Mouse (Mus musculus) MEL (cell line): ENCODE results near the gene Srd5a3. TPM values are rescaled to one million over a fixed set of nuclear protein-coding genes. Genes with fewer than 3 reads are reported as not detected.

ENCODE experiments used
- DNase-seq: peaks from one replicate; pipeline ENCODE4 v3.0.0; 2011; ENCODE audit warnings: low read depth, low spot score
- H3K27ac ChIP-seq: 2 replicates; pipeline ENCODE4 v1.5.1; 2012; ENCODE audit warnings: low read depth, mild to moderate bottlenecking, control low read depth, low read length, moderate library complexity; ENCODE audit not compliant: control insufficient read depth
- H3K27me3 ChIP-seq, 2 experiments: fragments of 150-350 bp in 1 of 2; sonication (generic) in 1 of 2; 2 replicates each; pipeline ENCODE4 v1.6.1; 2012; ENCODE audit warnings: low read length in 2 of 2, mild to moderate bottlenecking in 2 of 2, improper control_type of control experiment in 1 of 2, moderate library complexity in 1 of 2; ENCODE audit not compliant: insufficient read depth in 2 of 2, control insufficient read depth in 1 of 2
- H3K36me3 ChIP-seq, 2 experiments: 2 replicates each; pipeline ENCODE4 v1.6.1; 2012 to 2014; ENCODE audit warnings: low read length in 2 of 2, improper control_type of control experiment in 1 of 2, inconsistent platforms in 1 of 2, mild to moderate bottlenecking in 1 of 2; ENCODE audit not compliant: insufficient read depth in 2 of 2, control insufficient read depth in 1 of 2
- H3K4me1 ChIP-seq, 2 experiments: fragments of 150-350 bp in 1 of 2; sonication (generic) in 1 of 2; 2 replicates each; pipeline ENCODE4 v1.6.1; 2012; ENCODE audit warnings: low read length in 2 of 2, improper control_type of control experiment in 1 of 2, mild to moderate bottlenecking in 1 of 2; ENCODE audit not compliant: insufficient read depth in 2 of 2, control insufficient read depth in 1 of 2
- H3K4me3 ChIP-seq, 2 experiments: fragments of 150-350 bp in 1 of 2; sonication (generic) in 1 of 2; 2 replicates each; pipeline ENCODE4 v1.5.1; 2012; ENCODE audit warnings: low read depth in 2 of 2, low read length in 2 of 2, mild to moderate bottlenecking in 2 of 2, moderate library complexity in 2 of 2, control low read depth in 1 of 2, improper control_type of control experiment in 1 of 2; ENCODE audit not compliant: control insufficient read depth in 1 of 2, insufficient read depth in 1 of 2
- H3K79me2 ChIP-seq: 2 replicates; pipeline ENCODE4 v1.6.1; 2012; ENCODE audit warnings: mild to moderate bottlenecking, low read length, moderate library complexity; ENCODE audit not compliant: control insufficient read depth, poor library complexity, insufficient read depth
- H3K9ac ChIP-seq: 2 replicates; pipeline ENCODE4 v1.6.1; 2012; ENCODE audit warnings: low read depth, mild to moderate bottlenecking, control low read depth, low read length, moderate library complexity; ENCODE audit not compliant: control insufficient read depth, poor library complexity, severe bottlenecking
- H3K9me3 ChIP-seq: fragments of 150-350 bp; sonication (generic); replicated peaks from 2 replicates; pipeline ENCODE4 v1.6.1; 2012; ENCODE audit warnings: mild to moderate bottlenecking, low read length, improper control_type of control experiment, moderate library complexity; ENCODE audit not compliant: insufficient read depth
- BHLHE40 ChIP-seq: IDR thresholded peaks from 2 replicates; pipeline ENCODE4 v1.6.1; 2012; ENCODE audit warnings: low read depth, mild to moderate bottlenecking, inconsistent platforms, low read length, improper control_type of control experiment, borderline replicate concordance
- E2F4 ChIP-seq: IDR thresholded peaks from 2 replicates; pipeline ENCODE4 v1.6.1; 2011; ENCODE audit warnings: low read depth, low read length, improper control_type of control experiment, borderline replicate concordance
- ELF1 ChIP-seq: IDR thresholded peaks from 2 replicates; pipeline ENCODE4 v1.6.1; 2014; ENCODE audit warnings: low read depth, mild to moderate bottlenecking, inconsistent platforms, low read length, improper control_type of control experiment, moderate library complexity
- ETS1 ChIP-seq: IDR thresholded peaks from 2 replicates; pipeline ENCODE4 v1.6.1; 2012; ENCODE audit warnings: low read depth, mild to moderate bottlenecking, inconsistent platforms, low read length, improper control_type of control experiment, moderate library complexity
- GABPA ChIP-seq: IDR thresholded peaks from 2 replicates; pipeline ENCODE4 v1.6.1; 2012; ENCODE audit warnings: low read depth, mild to moderate bottlenecking, inconsistent platforms, low read length, improper control_type of control experiment, moderate library complexity
- GATA1 ChIP-seq: IDR thresholded peaks from 2 replicates; pipeline ENCODE4 v1.6.1; 2011; ENCODE audit warnings: low read depth, low read length, improper control_type of control experiment
- HCFC1 ChIP-seq: IDR thresholded peaks from 2 replicates; pipeline ENCODE4 v1.6.1; 2012; ENCODE audit warnings: low read depth, mild to moderate bottlenecking, inconsistent platforms, low read length, improper control_type of control experiment, moderate library complexity
- MAFK ChIP-seq: IDR thresholded peaks from 2 replicates; pipeline ENCODE4 v1.6.1; 2011; ENCODE audit warnings: low read depth, mild to moderate bottlenecking, low read length, improper control_type of control experiment, borderline replicate concordance
- MAX ChIP-seq: IDR thresholded peaks from 2 replicates; pipeline ENCODE4 v1.6.1; 2011; ENCODE audit warnings: low read length, improper control_type of control experiment
- MEF2A ChIP-seq: IDR thresholded peaks from 2 replicates; pipeline ENCODE4 v1.6.1; 2014; ENCODE audit warnings: low read depth, mild to moderate bottlenecking, inconsistent platforms, low read length, improper control_type of control experiment; ENCODE audit not compliant: poor library complexity, insufficient replicate concordance, severe bottlenecking; ENCODE audit errors: extremely low read depth
- NRF1 ChIP-seq: IDR thresholded peaks from 2 replicates; pipeline ENCODE4 v1.6.1; 2014; ENCODE audit warnings: low read depth, mild to moderate bottlenecking, inconsistent platforms, low read length, improper control_type of control experiment, moderate library complexity; ENCODE audit not compliant: poor library complexity, insufficient read depth, severe bottlenecking
- POLR2A ChIP-seq, 2 experiments: IDR thresholded peaks; 2 replicates each; pipeline ENCODE4 v1.6.1; 2011 to 2012; ENCODE audit warnings: low read length in 2 of 2, mild to moderate bottlenecking in 2 of 2, control low read depth in 1 of 2, improper control_type of control experiment in 1 of 2, low read depth in 1 of 2, moderate library complexity in 1 of 2; ENCODE audit not compliant: control insufficient read depth in 1 of 2, insufficient read depth in 1 of 2, poor library complexity in 1 of 2
- POLR2AphosphoS5 ChIP-seq: IDR thresholded peaks from 2 replicates; pipeline ENCODE4 v1.6.1; 2012; ENCODE audit warnings: low read depth, borderline replicate concordance, mild to moderate bottlenecking, inconsistent platforms, low read length, moderate library complexity, mixed read lengths
- RAD21 ChIP-seq: IDR thresholded peaks from 2 replicates; pipeline ENCODE4 v1.6.1; 2011; ENCODE audit warnings: mild to moderate bottlenecking, low read depth, low read length, improper control_type of control experiment
- RCOR1 ChIP-seq: IDR thresholded peaks from 2 replicates; pipeline ENCODE4 v1.6.1; 2012; ENCODE audit warnings: low read depth, mild to moderate bottlenecking, inconsistent platforms, low read length, improper control_type of control experiment
- TBP ChIP-seq: IDR thresholded peaks from 2 replicates; pipeline ENCODE4 v1.8.0; 2011; ENCODE audit warnings: low read depth, low read length, improper control_type of control experiment
- TCF12 ChIP-seq: IDR thresholded peaks from 2 replicates; pipeline ENCODE4 v1.6.1; 2014; ENCODE audit warnings: low read depth, mild to moderate bottlenecking, inconsistent platforms, low read length, improper control_type of control experiment, moderate library complexity
- UBTF ChIP-seq: IDR thresholded peaks from 2 replicates; pipeline ENCODE4 v1.6.1; 2012; ENCODE audit warnings: low read depth, mild to moderate bottlenecking, inconsistent platforms, low read length, improper control_type of control experiment, moderate library complexity, borderline replicate concordance; ENCODE audit not compliant: insufficient read depth
- USF1 ChIP-seq: IDR thresholded peaks from 2 replicates; pipeline ENCODE4 v1.6.1; 2014; ENCODE audit warnings: low read depth, mild to moderate bottlenecking, inconsistent platforms, low read length, improper control_type of control experiment, moderate library complexity
- USF2 ChIP-seq, 2 experiments: IDR thresholded peaks; 2 replicates each; pipeline ENCODE4 v1.6.1; 2011 to 2012; ENCODE audit warnings: improper control_type of control experiment in 2 of 2, low read length in 2 of 2, borderline replicate concordance in 1 of 2, inconsistent platforms in 1 of 2, low read depth in 1 of 2, mild to moderate bottlenecking in 1 of 2; ENCODE audit not compliant: insufficient read depth in 1 of 2
- ZC3H11A ChIP-seq: IDR thresholded peaks from 2 replicates; pipeline ENCODE4 v1.6.1; 2012; ENCODE audit warnings: low read depth, mild to moderate bottlenecking, inconsistent platforms, low read length, improper control_type of control experiment
- polyA plus RNA-seq, 2 experiments: library from polyadenylated mRNA; stranded (reverse) in 1 of 2; unstranded in 1 of 2; fragments of >175 nt in 1 of 2; fragments of >200 nt in 1 of 2; gene quantifications; 2 replicates each; pipeline versions ENCODE4 v1.2.1 to v1.2.4; 2012; ENCODE audit warnings: low replicate concordance in 2 of 2, low read depth in 1 of 2; ENCODE audit not compliant: insufficient read length in 2 of 2, insufficient read depth in 1 of 2, missing spikeins in 1 of 2
- total RNA-seq: library from RNA; depleted of rRNA; stranded (reverse); fragments of 300-350 nt; gene quantifications from 2 replicates; pipeline ENCODE4 v1.2.3, GENCODE M21; 2012

Srd5a3 gene
- total and polyA plus RNA-seq, 3 experiments: 17.0 to 33.2 TPM; not detected in 1

GRCm38 (mm10) chr5:76118441-76118840 is 21.6 kb upstream of the Srd5a3 start (continued):
- TF ChIP-seq TBP (no peak), ELF1 (no peak), POLR2A (IDR thresholded peaks at IDR 0.05; ENCODE audit: control insufficient read depth in 1 of 2, insufficient read depth in 1 of 2, low read depth in 1 of 2, low read length in 2 of 2, poor library complexity in 1 of 2) (no peak), E2F4 (no peak), TCF12 (no peak), GATA1 (no peak), BHLHE40 (no peak)
- TF ChIP-seq, all 39 proteins: peak for 4

GRCm38 (mm10) chr5:76120634-76121033 is 19.4 kb upstream of the Srd5a3 start:
- Histone ChIP-seq H3K79me2 (no peaks in the 10 kb centered on the region), H3K4me3 (no peak overlapping the region)
- TF ChIP-seq HCFC1: no peak
- TF ChIP-seq USF2 (IDR thresholded peaks at IDR 0.05; ENCODE audit: borderline replicate concordance in 1 of 2, insufficient read depth in 1 of 2, low read depth in 1 of 2, low read length in 2 of 2): no peak
- TF ChIP-seq ZC3H11A: no peak
- TF ChIP-seq ELF1: no peak
- no peak for TF ChIP-seq MAFK
- TF ChIP-seq RAD21: no peak
- TF ChIP-seq ETS1: no peak
- TF ChIP-seq NRF1: no peak
- TF ChIP-seq MEF2A: no peak
- TF ChIP-seq POLR2AphosphoS5: no peak
- no peak for TF ChIP-seq UBTF
- TF ChIP-seq USF1: no peak
- no peak for TF ChIP-seq POLR2A (IDR thresholded peaks at IDR 0.05; ENCODE audit: control insufficient read depth in 1 of 2, insufficient read depth in 1 of 2, low read depth in 1 of 2, low read length in 2 of 2, poor library complexity in 1 of 2)
- TF ChIP-seq GABPA: no peak
- TF ChIP-seq MAX: no peak
- TF ChIP-seq RCOR1: no peak

More at GRCm38 (mm10) chr5:76120634-76121033, 19.4 kb upstream of the Srd5a3 start:
- no peak overlapping the region for H3K27ac ChIP-seq
- no peaks in the 10 kb centered on the region for H3K36me3 ChIP-seq
- no peaks in the 10 kb centered on the region for H3K9me3 ChIP-seq
- no peak overlapping the region for H3K9ac ChIP-seq
- H3K4me1 ChIP-seq: no peaks in the 10 kb centered on the region
- DNase-seq: no peak
- H3K27me3 ChIP-seq: peaks cover 0 to 2% of the 10 kb centered on the region in 2 experiments; a peak in 2 of 4 replicates
